Mouse (Mus musculus) heart, postnatal 25 days (tissue): ENCODE data around the gene Tmem222. TPM values are rescaled to one million over a fixed set of nuclear protein-coding genes. Genes with fewer than 3 reads are reported as not detected.

Source experiments
- DNase-seq: peaks from one replicate; pipeline ENCODE4 v3.0.0; 2022; ENCODE audit warnings: low spot score
- intact Hi-C: fragments of 180-260 bp; cut with DNase I; formaldehyde crosslinking; loops from one replicate; pipeline ENCODE4 v1.15.1; 2025
- total RNA-seq, 2 experiments: library from RNA; stranded (reverse); gene quantifications; 2 replicates each; pipeline ENCODE4 v1.2.3; 2021

Tmem222 gene
- total RNA-seq, 2 experiments from 2014 or later: 24.8 to 25.7 TPM

DNA sequence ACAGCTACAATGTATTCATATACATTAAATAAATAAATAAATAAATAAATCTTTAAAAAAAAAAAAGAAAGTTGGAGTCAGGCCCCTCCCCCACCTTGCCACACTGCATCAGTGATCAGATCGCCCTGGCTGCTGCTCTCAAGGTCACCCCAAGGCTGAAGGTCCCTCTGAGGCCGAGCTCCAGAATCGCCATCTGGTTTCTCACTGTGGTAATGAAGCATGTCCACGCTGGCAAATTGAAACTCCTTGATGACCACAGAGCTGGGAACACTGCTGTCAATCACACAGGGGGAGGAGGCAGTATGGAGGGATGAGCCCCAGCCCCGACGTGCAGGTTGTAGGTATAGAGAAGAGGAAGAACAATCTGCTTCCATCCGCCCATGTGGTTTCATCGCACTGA, 50.0 kb downstream of the Tmem222 start:
- intact Hi-C loops: no loop called here
- no peak for DNase-seq

DNA sequence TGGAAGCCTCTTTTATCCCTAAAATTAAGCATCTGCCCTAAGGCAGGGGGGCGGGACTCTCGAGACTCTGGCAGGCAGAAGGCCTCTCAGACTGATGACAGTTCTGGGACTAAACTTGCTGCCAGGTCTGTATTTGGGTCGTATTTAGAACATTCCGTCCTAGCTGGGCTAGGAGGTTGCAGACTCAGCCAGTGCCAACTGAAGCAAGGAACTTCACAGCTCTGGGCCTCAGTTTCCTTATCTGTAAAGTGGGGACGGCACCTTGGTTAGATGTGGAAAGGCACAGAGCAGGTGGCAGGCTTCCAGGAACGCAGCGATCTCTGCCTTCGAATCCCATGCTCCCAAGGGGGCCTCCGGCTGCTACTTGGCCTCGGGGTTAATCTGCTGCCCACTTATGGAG, 51.5 kb downstream of the Tmem222 start:
- intact Hi-C loops: no loop called here
- peak; percentile 57 for DNase-seq

DNA sequence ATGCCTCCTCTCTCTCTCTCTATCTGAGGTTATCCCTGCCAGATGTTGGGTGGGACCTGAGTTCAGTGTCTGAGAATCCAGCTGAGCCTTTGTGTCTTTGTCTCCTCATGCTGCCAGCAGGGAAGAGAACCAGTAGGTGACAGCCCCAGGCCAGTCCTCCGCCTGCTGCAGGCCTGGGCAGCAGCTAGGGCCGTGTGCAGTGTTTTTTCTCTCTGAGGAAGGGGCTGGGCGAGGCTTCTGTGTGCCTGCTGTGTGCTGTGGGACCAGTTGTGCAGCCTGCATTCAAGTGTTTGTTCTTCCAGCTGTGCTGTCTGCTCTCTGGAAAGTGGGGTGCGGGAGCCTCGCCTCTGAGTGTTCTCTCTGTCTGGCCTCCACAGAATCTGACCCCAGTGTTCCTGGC, 53.7 kb downstream of the Tmem222 start:
- intact Hi-C loops: no loop called here
- DNase-seq: no peak

DNA sequence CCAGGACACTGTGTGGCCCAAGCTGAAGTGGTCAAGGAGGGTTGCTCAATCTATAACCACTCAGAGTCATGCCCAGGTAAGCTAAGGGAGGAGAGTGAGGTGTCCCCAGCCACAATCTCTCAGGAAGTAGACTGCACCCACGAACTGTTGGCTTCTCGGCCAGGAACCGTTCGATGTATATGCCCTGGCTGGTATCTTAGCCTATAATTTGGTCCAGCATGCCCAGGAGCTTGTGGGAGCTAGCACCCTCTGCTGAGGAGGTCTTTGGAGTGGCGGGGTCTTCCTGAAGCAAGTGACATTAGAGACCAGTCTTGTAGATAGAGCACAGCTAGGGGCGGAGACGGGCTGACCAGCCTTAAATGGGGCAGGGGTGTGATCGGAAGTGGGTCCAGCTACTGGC, 55.9 kb downstream of the Tmem222 start:
- intact Hi-C loops: no loop called here
- no peak for DNase-seq

DNA sequence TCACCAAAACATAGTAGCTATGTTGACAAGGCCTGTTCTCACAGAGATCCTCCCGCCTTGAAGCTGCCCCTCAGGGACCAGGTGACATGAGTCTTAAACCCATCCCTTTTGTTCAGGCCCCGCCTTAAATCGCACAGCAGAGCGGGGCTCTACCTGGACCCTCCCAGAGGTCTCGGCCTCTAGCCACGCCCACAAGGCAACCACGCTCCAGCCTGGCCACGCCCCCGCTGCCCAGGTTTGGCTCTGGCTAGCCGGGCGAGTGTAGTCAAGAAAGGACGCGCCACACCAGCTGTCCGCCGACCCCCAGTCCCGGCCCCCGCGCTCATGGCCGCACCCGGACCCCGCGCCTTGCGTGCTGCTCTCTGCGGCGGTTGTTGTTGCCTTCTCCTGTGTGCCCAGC, 56.9 kb downstream of the Tmem222 start:
- DNase-seq: no peak
- intact Hi-C loops: no loop called here

DNA sequence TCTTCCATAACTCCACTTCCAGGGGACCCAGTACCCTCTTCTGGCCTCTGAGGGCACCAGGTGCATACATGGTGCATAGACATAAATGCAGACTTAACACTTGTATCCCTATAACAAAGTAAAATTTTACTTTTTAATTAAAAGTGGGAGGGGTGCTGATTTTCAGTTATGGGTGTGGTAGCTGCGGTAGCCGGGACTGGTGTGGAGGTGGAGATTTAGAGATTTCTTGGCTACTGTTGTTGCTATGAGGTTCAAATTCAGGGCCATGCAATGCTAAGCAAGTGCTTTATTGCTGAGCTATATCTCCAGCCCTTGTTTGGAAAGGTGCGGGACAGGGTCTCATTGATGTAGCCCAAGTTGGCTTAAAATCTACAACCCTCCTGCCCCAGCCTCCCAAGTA, 58.8 kb downstream of the Tmem222 start:
- DNase-seq: no peak
- intact Hi-C loops: loop anchor here (10.0 kb wide), 1 partner anchor 274 kb away; no protein-coding TSS in a partner anchor

DNA sequence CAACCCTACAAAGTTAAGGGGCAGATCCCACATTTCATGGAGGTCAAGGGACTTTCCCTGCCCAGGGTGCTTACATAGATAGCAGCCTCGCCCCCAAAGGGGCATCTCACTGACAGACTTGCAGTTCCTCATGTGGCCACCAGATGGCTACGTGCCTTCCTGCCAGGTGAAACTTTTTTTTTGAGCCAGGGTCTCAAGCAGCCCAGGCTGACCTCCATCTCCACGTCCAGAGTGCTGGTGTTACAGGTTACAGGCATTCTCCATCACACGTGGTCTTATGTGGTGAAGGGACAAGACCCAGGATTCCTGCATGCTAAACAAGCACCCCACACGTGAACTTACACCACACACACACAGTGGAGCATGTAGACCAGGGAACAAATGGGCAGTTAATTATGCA, 60.0 kb downstream of the Tmem222 start:
- no peak for DNase-seq
- intact Hi-C loops: loop anchor here (2.0 to 10.0 kb wide), 3 partner anchors 35 to 273 kb away; no protein-coding TSS in a partner anchor

Other genes starting within 250 kb of the Tmem222 start
- gene Wasf2, start 147.3 kb downstream of the Tmem222 start, total RNA-seq: 100 to 1,000 TPM in 1 of 2 experiments, 10 to 100 TPM in 1; 77.7 to 110 TPM
- under 1 TPM in 1 of 2 experiments, not detected in 1; 0.53 TPM for gene Cd164l2, start 65.7 kb downstream of the Tmem222 start, total RNA-seq
- gene Gpr3, start 65.3 kb downstream of the Tmem222 start, total RNA-seq: under 1 TPM in 1 of 2 experiments, not detected in 1; 0.22 TPM
- 10 to 100 TPM; 10.8 to 20.1 TPM for gene Map3k6, start 37.0 kb downstream of the Tmem222 start, total RNA-seq
- gene Sytl1, start 14.7 kb downstream of the Tmem222 start, total RNA-seq: under 1 TPM; 0.36 to 0.81 TPM
- gene Wdtc1, start 75.7 kb upstream of the Tmem222 start, total RNA-seq: 10 to 100 TPM; 81.2 to 82.7 TPM
- gene Slc9a1, start 91.9 kb upstream of the Tmem222 start, total RNA-seq: 10 to 100 TPM; 16.3 to 20.0 TPM
- gene Tent5b, start 202.3 kb upstream of the Tmem222 start, total RNA-seq: 1 to 10 TPM; 2.5 to 4.0 TPM
- 1 to 10 TPM; 2.2 to 4.3 TPM for gene Trnp1, start 220.8 kb upstream of the Tmem222 start, total RNA-seq
- gene Kdf1, start 241.2 kb upstream of the Tmem222 start, total RNA-seq: not detected